Mouse (Mus musculus): Measurements from ENCODE around the gene Fosb. TPM values are rescaled to one million over a fixed set of nuclear protein-coding genes. Genes with fewer than 3 reads are reported as not detected.

Gene Fosb
- total RNA-seq, 2 experiments from 2014 or later, result 0.52 to 0.86 TPM

- DNase-seq, result no peak
Measured at GRCm38 (mm10) chr7:19331910-19332309, 22.1 kb upstream of the Fosb start.

GRCm38 (mm10) chr7:19328425-19328824, 18.6 kb upstream of the Fosb start:
- DNase-seq, result no peak

GRCm38 (mm10) chr7:19327782-19328181, 17.9 kb upstream of the Fosb start:
- no peak for DNase-seq

- DNase-seq, result peak; percentile 95
Measured at GRCm38 (mm10) chr7:19327128-19327527, 17.3 kb upstream of the Fosb start.

GRCm38 (mm10) chr7:19326359-19326758, 16.5 kb upstream of the Fosb start:
- DNase-seq, result peak; percentile 96

- DNase-seq, result no peak
Measured at GRCm38 (mm10) chr7:19325262-19326199, 15.7 kb upstream of the Fosb start.

GRCm38 (mm10) chr7:19324221-19324620, 14.4 kb upstream of the Fosb start:
- no peak for DNase-seq

GRCm38 (mm10) chr7:19322489-19322888, 12.6 kb upstream of the Fosb start:
- DNase-seq, result no peak

- DNase-seq, result no peak
Measured at GRCm38 (mm10) chr7:19321464-19321863, 11.6 kb upstream of the Fosb start.

- no peak for DNase-seq
Measured at GRCm38 (mm10) chr7:19320637-19321036, 10.8 kb upstream of the Fosb start.

GRCm38 (mm10) chr7:19319906-19320305, 10.1 kb upstream of the Fosb start:
- peak; percentile 97 for DNase-seq

GRCm38 (mm10) chr7:19319458-19319857, 9.6 kb upstream of the Fosb start:
- peak; percentile 52 for DNase-seq

GRCm38 (mm10) chr7:19318676-19319075, 8.8 kb upstream of the Fosb start:
- no peak for DNase-seq

- no peak for DNase-seq
Measured at GRCm38 (mm10) chr7:19318201-19318600, 8.3 kb upstream of the Fosb start.

- peak; percentile 47 for DNase-seq
Measured at GRCm38 (mm10) chr7:19316451-19317161, 6.8 kb upstream of the Fosb start.

GRCm38 (mm10) chr7:19314033-19314432, 4.2 kb upstream of the Fosb start:
- no peak for DNase-seq

- no peak for DNase-seq
Measured at GRCm38 (mm10) chr7:19311991-19312390, 2.1 kb upstream of the Fosb start.

- DNase-seq, result peak; percentile 29
Measured at GRCm38 (mm10) chr7:19309278-19309883, 470 bp downstream of the Fosb start.

- DNase-seq, result peak; percentile 98
Measured at GRCm38 (mm10) chr7:19308454-19309277, 1.2 kb downstream of the Fosb start.

- peak; percentile 82 for DNase-seq
Measured at GRCm38 (mm10) chr7:19307739-19308453, 2.0 kb downstream of the Fosb start.
